Mouse (Mus musculus) Patski (cell line): ENCODE results near the gene Hspg2. TPM values are rescaled to one million over a fixed set of nuclear protein-coding genes. Genes with fewer than 3 reads are reported as not detected.
"Not testable (repeated sequence)": the region's sequence is repeated elsewhere in the genome, so short reads cannot be mapped to it uniquely, and the experiment has no call there.

Source experiments
- ATAC-seq: fragments of 100-300 bp; one replicate; pipeline ENCODE4 v1.8.0; 2021
- CTCF ChIA-PET: fragments of 350-600 bp; sonication (Branson Sonifier 250); formaldehyde crosslinking; loops from one replicate; lab custom pipeline; 2022; ENCODE audit warnings: inconsistent platforms; lab: Charles Lee
- POLR2A ChIA-PET: fragments of 350-600 bp; sonication (Branson Sonifier 250); formaldehyde crosslinking; loops from one replicate; lab custom pipeline; 2022; ENCODE audit warnings: antibody characterized with exemption, inconsistent platforms; lab: Charles Lee
- DNase-seq: peaks from one replicate; pipeline ENCODE4 v3.0.0-alpha.2; 2011; ENCODE audit warnings: low read depth, low spot score
- H3K27me3 ChIP-seq: fragments of 371-371 bp; one replicate; pipeline ENCODE4 v1.5.1; 2021
- CTCF ChIP-seq: fragments of 100-300 bp; IDR thresholded peaks from one replicate; pipeline ENCODE4 v1.5.1; 2021
- in situ Hi-C: fragments of 300-500 bp; cut with MboI; formaldehyde crosslinking; loops from 3 replicates; pipeline ENCODE4 v1.11.1; 2018; ENCODE audit warnings: low pct_unique_long_range_greater_than_20kb, mixed read lengths
- polyA plus RNA-seq: library from polyadenylated mRNA; unstranded; gene quantifications from one replicate; pipeline ENCODE4 v1.2.3, GENCODE M21; 2021

Gene Hspg2
- polyA plus RNA-seq, 1 experiment from 2014 or later = 133 TPM

DNA sequence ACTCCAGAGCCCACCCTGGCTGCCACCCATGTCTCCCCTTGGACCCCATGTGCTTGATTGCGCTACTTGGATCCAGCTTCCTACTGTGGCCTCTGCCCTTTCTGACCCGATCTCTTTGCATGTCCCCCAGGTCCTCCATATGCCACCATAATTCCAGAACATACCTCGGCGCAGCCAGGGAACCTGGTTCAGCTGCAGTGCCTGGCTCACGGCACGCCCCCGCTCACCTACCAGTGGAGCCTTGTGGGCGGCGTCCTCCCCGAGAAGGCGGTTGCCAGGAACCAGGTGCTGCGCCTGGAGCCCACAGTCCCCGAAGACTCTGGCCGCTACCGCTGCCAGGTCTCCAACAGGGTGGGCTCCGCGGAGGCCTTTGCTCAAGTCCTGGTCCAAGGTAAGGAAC lies 84.9 kb downstream of the Hspg2 start:
- in situ Hi-C loops = no loop called here
- CTCF ChIA-PET = no interaction called here

DNA sequence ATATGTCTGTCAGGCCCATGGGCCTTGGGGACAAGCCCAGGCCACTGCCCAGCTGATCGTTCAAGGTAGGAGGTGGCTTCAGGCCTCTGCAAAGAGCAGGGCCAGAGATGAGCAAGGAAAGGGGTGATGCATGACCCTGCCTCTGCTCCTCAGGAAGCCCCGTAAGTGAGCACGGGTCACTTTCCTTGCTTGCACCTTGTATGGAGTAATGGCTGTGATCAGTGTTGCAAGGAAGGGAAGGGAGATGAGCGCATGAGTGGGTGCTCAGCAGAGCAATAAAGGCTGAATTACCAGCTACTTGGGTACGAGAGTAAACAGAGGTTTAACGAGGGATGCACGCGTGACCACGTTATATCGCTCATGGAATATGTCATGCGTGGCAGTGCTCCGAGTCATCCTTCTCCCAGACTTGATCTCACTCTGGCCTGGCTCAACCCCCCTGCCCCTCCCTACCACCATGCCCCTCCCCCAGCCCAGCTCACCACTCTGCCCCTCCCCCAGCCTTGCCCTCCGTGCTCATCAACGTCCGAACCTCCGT lies 88.2 kb downstream of the Hspg2 start:
- in situ Hi-C loops = no loop called here
- DNase-seq (peak; percentile 68), ATAC-seq (peak; percentile 44)
- CTCF ChIA-PET = no interaction called here
- H3K27me3 ChIP-seq = no peaks in the 10 kb centered on the region
- TF ChIP-seq CTCF = no peak
- POLR2A ChIA-PET = no interaction called here

More for the DNA sequence above, 84.9 kb downstream of the Hspg2 start:
- DNase-seq = no peak
- POLR2A ChIA-PET = no interaction called here
- no peak for TF ChIP-seq CTCF
- no peak for ATAC-seq
- H3K27me3 ChIP-seq = no peaks in the 10 kb centered on the region

DNA sequence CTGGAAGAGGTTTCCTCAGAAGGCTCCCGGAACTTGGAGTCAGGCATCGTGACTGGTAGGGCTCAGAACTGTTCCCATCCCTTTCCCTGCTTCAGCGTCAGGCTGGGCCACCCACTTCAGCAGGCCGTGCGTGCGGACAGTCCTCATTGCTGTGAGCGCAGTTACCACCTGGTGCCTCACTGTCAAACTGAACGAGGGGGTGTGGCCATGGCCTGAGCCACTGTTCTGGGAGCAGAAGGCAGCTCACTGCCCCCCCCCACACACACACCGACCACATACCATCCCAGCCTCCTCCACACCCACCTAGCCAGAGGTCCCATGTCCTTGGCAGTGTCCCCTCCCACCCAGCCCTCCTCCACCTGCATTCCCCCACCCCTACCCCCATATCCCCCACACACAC lies 101.3 kb downstream of the Hspg2 start:
- CTCF ChIA-PET = no interaction called here

DNA sequence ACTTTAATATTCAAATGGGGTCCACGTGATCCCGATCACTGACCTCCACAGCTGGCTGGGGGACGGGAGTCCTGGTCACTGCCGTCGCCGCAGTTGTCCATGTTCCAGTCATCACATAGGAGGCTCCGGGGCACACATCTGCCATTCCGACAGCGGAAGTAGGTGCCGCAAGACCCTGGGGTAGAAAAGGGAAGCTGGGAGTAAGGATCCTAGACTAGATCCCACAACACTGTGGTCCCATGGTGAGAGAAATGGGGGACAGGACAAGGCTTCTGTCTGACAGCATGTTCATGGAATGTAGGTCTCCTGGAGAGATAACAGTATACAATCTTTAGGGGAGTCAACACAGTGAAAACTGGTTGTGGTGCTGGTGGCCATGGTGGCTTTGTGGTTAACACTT lies 105.9 kb downstream of the Hspg2 start, which contains the start of gene Ldlrad2:
Ldlrad2 (minus strand) TSS at position 101 of the 400 bp plus-strand sequence.
- no peak for DNase-seq
- CTCF ChIA-PET = no interaction called here
- in situ Hi-C loops = no loop called here
- ATAC-seq = no peak
- H3K27me3 ChIP-seq = no peaks in the 10 kb centered on the region
- TF ChIP-seq CTCF = no peak
- POLR2A ChIA-PET = no interaction called here

More for the DNA sequence above, 101.3 kb downstream of the Hspg2 start:
- H3K27me3 ChIP-seq = no peaks in the 10 kb centered on the region
- POLR2A ChIA-PET = no interaction called here
- no peak for TF ChIP-seq CTCF
- ATAC-seq (no peak), DNase-seq (no peak)
- in situ Hi-C loops = no loop called here

DNA sequence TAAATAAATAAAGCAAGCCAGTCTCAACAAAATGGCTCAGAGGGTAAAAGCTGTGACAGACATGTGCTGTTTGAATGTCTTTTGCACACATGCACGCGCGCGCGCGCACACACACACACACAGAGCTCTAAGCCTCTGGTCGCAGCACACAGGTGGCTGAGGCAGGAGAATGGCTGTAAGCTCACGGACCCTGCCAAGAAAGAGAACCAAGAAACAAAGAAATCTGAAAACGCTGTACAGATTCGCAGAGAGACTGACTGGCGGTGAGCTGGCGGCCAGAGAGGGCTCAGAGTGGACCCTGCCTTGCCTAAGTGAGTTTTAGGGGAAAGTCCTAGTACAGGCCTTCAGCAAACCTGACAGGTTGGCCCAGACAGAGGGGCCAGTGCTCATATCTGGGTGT lies 108.9 kb downstream of the Hspg2 start:
- ChIA-PET CTCF (no interaction called here), POLR2A (no interaction called here)
- no peak for ATAC-seq
- no peak for TF ChIP-seq CTCF
- no peak for DNase-seq
- in situ Hi-C loops = no loop called here
- no peaks in the 10 kb centered on the region for H3K27me3 ChIP-seq

DNA sequence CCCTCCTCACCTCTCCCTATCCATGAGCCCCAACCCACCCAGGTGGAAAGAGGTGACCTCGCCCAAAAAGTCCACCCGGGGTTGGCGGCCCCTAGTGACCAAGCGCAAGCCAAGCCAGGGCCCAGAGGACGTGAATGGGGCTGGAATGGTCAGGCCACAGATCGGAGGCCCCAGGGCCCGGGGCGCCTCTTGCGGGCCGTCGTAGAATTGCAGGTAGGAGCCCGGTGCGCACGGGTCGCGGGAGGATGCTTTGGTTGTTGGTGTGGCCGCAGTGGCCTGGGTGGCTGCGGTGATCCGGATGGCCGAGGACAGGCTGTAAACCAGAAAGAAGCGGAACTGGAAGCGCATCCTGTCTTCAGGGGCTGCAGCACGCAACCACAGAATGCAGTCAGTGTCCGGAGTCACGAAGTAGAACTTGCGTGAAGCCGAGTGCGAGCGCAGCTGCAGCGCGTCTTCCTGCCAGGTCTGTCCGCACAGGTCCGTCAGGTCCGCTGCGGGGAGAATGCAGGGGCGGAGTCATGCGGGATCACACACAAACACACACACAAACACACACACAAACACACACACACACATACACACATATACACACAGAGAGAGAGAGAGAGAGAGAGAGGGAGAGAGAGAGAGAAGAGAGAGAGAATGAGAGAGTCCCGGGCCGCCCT lies 109.7 kb downstream of the Hspg2 start:
- no peak for DNase-seq
- in situ Hi-C loops = no loop called here
- ChIA-PET POLR2A (no interaction called here), CTCF (no interaction called here)
- no peak for ATAC-seq
- H3K27me3 ChIP-seq = no peaks in the 10 kb centered on the region
- no peak for TF ChIP-seq CTCF

DNA sequence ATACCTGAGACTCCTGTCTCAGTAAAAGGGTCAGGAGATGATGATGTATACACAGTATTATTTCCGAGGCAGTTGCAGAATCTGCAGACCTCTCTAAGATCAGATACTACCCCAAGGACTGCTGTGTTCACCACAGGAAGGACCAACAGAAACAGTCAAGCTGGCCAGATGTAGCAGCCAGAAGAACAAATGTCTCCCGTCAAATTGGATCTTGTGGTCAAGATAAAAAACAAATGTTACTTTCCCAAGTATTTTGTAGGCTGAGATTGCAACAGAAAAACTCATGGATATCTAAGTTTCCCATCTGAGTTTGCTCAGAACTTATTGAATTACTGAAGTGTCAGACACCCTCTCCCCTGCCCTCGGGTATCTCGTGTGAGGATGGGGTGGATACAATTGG lies 111.2 kb downstream of the Hspg2 start:
- no peak for ATAC-seq
- in situ Hi-C loops = no loop called here
- CTCF ChIA-PET = no interaction called here

DNA sequence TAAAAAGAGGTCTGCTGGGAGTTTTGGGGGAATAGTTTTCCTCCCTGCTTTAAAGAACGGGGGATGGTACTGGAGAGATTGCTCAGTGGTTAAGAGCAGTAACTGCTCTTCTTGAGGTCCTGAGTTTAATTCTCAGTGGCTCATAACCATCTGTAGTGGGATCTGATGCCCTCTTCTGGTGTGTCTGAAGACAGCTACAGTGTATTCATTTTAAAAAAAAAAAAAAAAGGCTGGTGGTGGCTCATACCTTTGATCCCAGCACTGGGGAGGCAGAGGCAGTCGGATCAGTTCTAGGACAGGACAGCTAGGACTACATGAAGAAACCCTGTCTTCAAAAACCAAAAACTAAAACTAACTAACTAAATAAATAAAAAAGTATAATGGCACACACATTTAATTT lies 111.7 kb downstream of the Hspg2 start:
- DNase-seq = no peak
- no peaks in the 10 kb centered on the region for H3K27me3 ChIP-seq
- ChIA-PET CTCF (no interaction called here), POLR2A (no interaction called here)
- in situ Hi-C loops = no loop called here
- no peak for ATAC-seq
- TF ChIP-seq CTCF = no peak

More for the DNA sequence above, 111.2 kb downstream of the Hspg2 start:
- POLR2A ChIA-PET = no interaction called here
- no peaks in the 10 kb centered on the region for H3K27me3 ChIP-seq
- DNase-seq = no peak
- TF ChIP-seq CTCF = no peak

DNA sequence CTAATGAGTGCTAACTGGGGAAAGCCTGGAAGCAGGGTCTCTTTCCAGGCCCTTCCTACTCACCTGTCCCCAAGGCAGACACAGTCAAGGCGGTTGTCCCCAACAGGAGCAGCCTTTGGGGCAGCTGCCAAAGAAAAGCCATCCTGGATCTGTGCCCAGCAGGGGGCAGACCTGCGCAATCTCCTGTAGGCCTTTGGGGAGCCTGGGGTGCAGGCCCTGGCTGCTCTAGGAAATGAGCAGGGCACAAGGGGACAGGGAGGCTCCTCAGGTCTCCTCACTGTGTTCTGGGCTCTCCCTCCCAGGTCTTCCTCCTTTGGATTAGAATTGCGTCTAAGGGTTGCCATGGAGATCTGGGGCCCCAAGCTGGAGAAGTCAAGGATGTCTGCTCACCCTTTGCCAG lies 113.2 kb downstream of the Hspg2 start:
- DNase-seq (no peak), ATAC-seq (no peak)
- ChIA-PET CTCF (no interaction called here), POLR2A (no interaction called here)
- H3K27me3 ChIP-seq = no peaks in the 10 kb centered on the region
- peak; percentile 56 for TF ChIP-seq CTCF
- in situ Hi-C loops = no loop called here

DNA sequence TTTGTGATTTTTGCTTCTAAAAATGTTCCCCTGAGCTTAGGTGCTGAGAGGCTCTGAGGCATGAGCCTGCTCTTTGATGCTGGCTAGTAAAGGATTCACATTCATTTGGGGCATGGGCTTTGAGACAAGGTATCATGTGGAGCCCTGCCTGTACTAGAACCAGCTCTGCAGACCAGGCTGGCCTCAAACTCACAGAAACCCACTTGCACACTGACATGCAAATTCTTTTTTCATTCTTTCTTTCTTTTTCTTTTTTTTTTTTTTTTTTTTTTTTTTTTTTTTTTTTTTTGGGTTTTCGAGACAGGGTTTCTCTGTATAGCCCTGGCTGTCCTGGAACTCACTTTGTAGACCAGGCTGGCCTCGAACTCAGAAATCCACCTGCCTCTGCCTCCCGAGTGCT lies 120.5 kb downstream of the Hspg2 start:
- CTCF ChIA-PET, DNase-seq, H3K27me3 ChIP-seq, in situ Hi-C loops, ATAC-seq, POLR2A ChIA-PET: not testable (repeated sequence)

DNA sequence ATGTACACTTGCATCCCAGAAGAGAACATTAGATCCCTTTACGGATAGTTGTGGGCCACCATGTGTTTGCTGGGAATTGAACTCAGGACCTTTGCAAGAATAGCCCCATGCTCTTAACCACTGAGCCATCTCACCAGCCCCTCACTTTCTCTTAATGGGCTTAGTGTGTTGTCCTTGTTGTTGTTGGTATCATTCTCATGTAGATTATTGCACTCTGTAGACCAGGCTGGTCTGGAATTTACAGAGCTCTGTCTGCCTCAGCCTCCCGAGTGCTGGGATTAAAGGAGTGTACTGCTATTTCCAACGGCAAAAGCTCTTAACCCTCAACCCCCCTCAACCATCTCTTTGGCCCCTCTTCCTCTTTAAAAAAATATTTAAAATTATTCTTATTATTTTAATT lies 121.0 kb downstream of the Hspg2 start:
- in situ Hi-C loops = no loop called here
- ATAC-seq = no peak
- DNase-seq = no peak
- H3K27me3 ChIP-seq = no peaks in the 10 kb centered on the region
- no peak for TF ChIP-seq CTCF
- ChIA-PET CTCF (no interaction called here), POLR2A (no interaction called here)

DNA sequence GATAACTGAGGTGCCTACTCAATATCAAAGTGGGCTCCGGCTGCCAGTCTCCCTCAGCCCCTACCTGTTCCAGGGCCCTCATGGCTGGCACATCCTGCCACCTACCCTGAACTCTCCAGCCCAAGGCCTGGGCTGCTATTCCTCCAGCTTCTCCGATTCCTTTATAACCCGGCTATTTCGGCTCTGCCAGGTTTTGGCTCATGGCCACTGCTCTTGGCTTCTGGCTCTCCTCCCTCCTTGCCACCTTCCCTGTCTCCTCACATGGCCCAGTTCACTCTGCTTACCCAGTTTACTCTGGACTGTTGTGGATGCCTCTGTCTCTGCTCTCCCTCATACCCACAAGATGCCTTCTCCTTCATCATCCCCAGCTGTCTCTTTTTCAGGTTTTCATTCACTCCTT lies 122.4 kb downstream of the Hspg2 start:
- TF ChIP-seq CTCF = no peak
- in situ Hi-C loops = no loop called here
- ChIA-PET CTCF (no interaction called here), POLR2A (no interaction called here)
- no peak for DNase-seq
- H3K27me3 ChIP-seq = no peaks in the 10 kb centered on the region
- ATAC-seq = no peak
